Mouse (Mus musculus): ENCODE results near the gene Asic5. TPM values are rescaled to one million over a fixed set of nuclear protein-coding genes. Genes with fewer than 3 reads are reported as not detected.
A peak's percentile ranks its signal among the peaks of the same experiment; 100 is the strongest.

Gene Asic5
- total and polyA plus RNA-seq, 2 experiments from 2014 or later: not detected

GRCm38 (mm10) chr3:81951785-81952184 is 30.3 kb upstream of the Asic5 start:
- 59% methylated on average over 2 of the region's 2 CpGs for whole genome bisulfite sequencing
- no peaks in the 10 kb centered on the region for H3K27me3 ChIP-seq (ENCODE audit: insufficient read depth, low read length)
- no peaks in the 10 kb centered on the region for H3K36me3 ChIP-seq (ENCODE audit: insufficient read depth)
- H3K4me1 ChIP-seq (ENCODE audit: insufficient read depth): no peaks in the 10 kb centered on the region
- no peak overlapping the region for H3K9ac ChIP-seq
- H3K27ac ChIP-seq (ENCODE audit: low read depth, low read length): no peak overlapping the region
- H3K4me2 ChIP-seq (ENCODE audit: low read depth): no peak overlapping the region
- H3K4me3 ChIP-seq (ENCODE audit: low read depth, low read length): no peak overlapping the region
- ATAC-seq (peak; percentile 34; the same call in 1 of the 2 replicates), DNase-seq (no peak)
- no peaks in the 10 kb centered on the region for H3K9me3 ChIP-seq (ENCODE audit: low read length)
- TF ChIP-seq CTCF (IDR thresholded peaks at IDR 0.05; ENCODE audit: low read depth): no peak

GRCm38 (mm10) chr3:81957484-81957883 is 24.6 kb upstream of the Asic5 start:
- Histone ChIP-seq H3K27me3 (ENCODE audit: insufficient read depth, low read length) (no peaks in the 10 kb centered on the region), H3K4me2 (ENCODE audit: low read depth) (no peak overlapping the region), H3K36me3 (ENCODE audit: insufficient read depth) (no peaks in the 10 kb centered on the region), H3K4me1 (ENCODE audit: insufficient read depth) (no peaks in the 10 kb centered on the region), H3K4me3 (ENCODE audit: low read depth, low read length) (no peak overlapping the region), H3K9ac (no peak overlapping the region), H3K9me3 (ENCODE audit: low read length) (no peaks in the 10 kb centered on the region), H3K27ac (ENCODE audit: low read depth, low read length) (0 out of 2 replicates have a peak overlapping the region, but pooled peaks have one; percentile 54)
- WGBS: 56% methylated on average over 5 of the region's 5 CpGs
- ATAC-seq (peak; percentile 74), DNase-seq (peak; percentile 44)
- no peak for TF ChIP-seq CTCF (IDR thresholded peaks at IDR 0.05; ENCODE audit: low read depth)

- no peak for DNase-seq
- Histone ChIP-seq H3K9ac (no peak overlapping the region), H3K4me2 (ENCODE audit: low read depth) (no peak overlapping the region), H3K4me1 (ENCODE audit: insufficient read depth) (no peaks in the 10 kb centered on the region), H3K36me3 (ENCODE audit: insufficient read depth) (no peaks in the 10 kb centered on the region), H3K4me3 (ENCODE audit: low read depth, low read length) (no peak overlapping the region), H3K27me3 (ENCODE audit: insufficient read depth, low read length) (no peaks in the 10 kb centered on the region), H3K27ac (ENCODE audit: low read depth, low read length) (no peak overlapping the region), H3K9me3 (ENCODE audit: low read length) (no peaks in the 10 kb centered on the region)
- ATAC-seq: no peak
- WGBS: 88% methylated on average over 5 of the region's 5 CpGs
- TF ChIP-seq CTCF (IDR thresholded peaks at IDR 0.05; ENCODE audit: low read depth): no peak
Observed at GRCm38 (mm10) chr3:81961336-81961735, 20.8 kb upstream of the Asic5 start.

- DNase-seq: peak; percentile 46
- 65% methylated on average over 5 of the region's 5 CpGs for WGBS
Observed at GRCm38 (mm10) chr3:81963768-81964167, 18.3 kb upstream of the Asic5 start.

GRCm38 (mm10) chr3:81964596-81964995 is 17.5 kb upstream of the Asic5 start:
- Histone ChIP-seq H3K4me2 (ENCODE audit: low read depth) (no peak overlapping the region), H3K9me3 (ENCODE audit: low read length) (no peaks in the 10 kb centered on the region), H3K4me3 (ENCODE audit: low read depth, low read length) (no peak overlapping the region), H3K4me1 (ENCODE audit: insufficient read depth) (no peaks in the 10 kb centered on the region), H3K27ac (ENCODE audit: low read depth, low read length) (no peak overlapping the region), H3K36me3 (ENCODE audit: insufficient read depth) (no peaks in the 10 kb centered on the region), H3K9ac (no peak overlapping the region), H3K27me3 (ENCODE audit: insufficient read depth, low read length) (no peaks in the 10 kb centered on the region)
- TF ChIP-seq CTCF (IDR thresholded peaks at IDR 0.05; ENCODE audit: low read depth): no peak
- 56% methylated on average over 3 of the region's 3 CpGs for WGBS
- no peak for ATAC-seq
- no peak for DNase-seq

More at GRCm38 (mm10) chr3:81963768-81964167, 18.3 kb upstream of the Asic5 start:
- Histone ChIP-seq H3K4me2 (ENCODE audit: low read depth) (no peak overlapping the region), H3K27ac (ENCODE audit: low read depth, low read length) (no peak overlapping the region), H3K27me3 (ENCODE audit: insufficient read depth, low read length) (no peaks in the 10 kb centered on the region), H3K9me3 (ENCODE audit: low read length) (no peaks in the 10 kb centered on the region), H3K4me3 (ENCODE audit: low read depth, low read length) (no peak overlapping the region), H3K36me3 (ENCODE audit: insufficient read depth) (no peaks in the 10 kb centered on the region), H3K9ac (no peak overlapping the region), H3K4me1 (ENCODE audit: insufficient read depth) (no peaks in the 10 kb centered on the region)
- 0 out of 2 replicates have a peak, but pooled peaks have one; percentile 10 for ATAC-seq
- TF ChIP-seq CTCF (IDR thresholded peaks at IDR 0.05; ENCODE audit: low read depth): no peak

- no peak for TF ChIP-seq CTCF (IDR thresholded peaks at IDR 0.05; ENCODE audit: low read depth)
- Histone ChIP-seq H3K27me3 (ENCODE audit: insufficient read depth, low read length) (no peaks in the 10 kb centered on the region), H3K9ac (no peak overlapping the region), H3K4me2 (ENCODE audit: low read depth) (no peak overlapping the region), H3K4me3 (ENCODE audit: low read depth, low read length) (no peak overlapping the region), H3K27ac (ENCODE audit: low read depth, low read length) (no peak overlapping the region), H3K9me3 (ENCODE audit: low read length) (no peaks in the 10 kb centered on the region), H3K36me3 (ENCODE audit: insufficient read depth) (no peaks in the 10 kb centered on the region), H3K4me1 (ENCODE audit: insufficient read depth) (no peaks in the 10 kb centered on the region)
- WGBS: 57% methylated on average over 4 of the region's 4 CpGs
- ATAC-seq: no peak
- no peak for DNase-seq
Observed at GRCm38 (mm10) chr3:81975607-81976006, 6.5 kb upstream of the Asic5 start.

- TF ChIP-seq CTCF (IDR thresholded peaks at IDR 0.05; ENCODE audit: low read depth): no peak
- Histone ChIP-seq H3K27ac (ENCODE audit: low read depth, low read length) (no peak within 1 kb of the TSS), H3K4me2 (ENCODE audit: low read depth) (no peak within 1 kb of the TSS), H3K27me3 (ENCODE audit: insufficient read depth, low read length) (no peaks in the 10 kb centered on the region), H3K9me3 (ENCODE audit: low read length) (no peaks in the 10 kb centered on the region), H3K4me1 (ENCODE audit: insufficient read depth) (no peaks in the 10 kb centered on the region), H3K36me3 (ENCODE audit: insufficient read depth) (no peaks in the 10 kb centered on the region), H3K4me3 (ENCODE audit: low read depth, low read length) (no peak within 1 kb of the TSS), H3K9ac (no peak within 1 kb of the TSS)
- no peak for DNase-seq
- no peak for ATAC-seq
Observed at GRCm38 (mm10) chr3:81976102-81976501, 6.0 kb upstream of the Asic5 start, which contains the start of gene Tdo2. TSS of gene Tdo2 (minus strand) at chr3:81976202.

Data from forebrain, postnatal 0 days (tissue).